Mouse (Mus musculus): ENCODE data around the gene Nr1d1. TPM values are rescaled to one million over a fixed set of nuclear protein-coding genes. Genes with fewer than 3 reads are reported as not detected.

Gene Nr1d1
- polyA plus RNA-seq, 2 experiments: 1.4 to 1.8 TPM

DNA sequence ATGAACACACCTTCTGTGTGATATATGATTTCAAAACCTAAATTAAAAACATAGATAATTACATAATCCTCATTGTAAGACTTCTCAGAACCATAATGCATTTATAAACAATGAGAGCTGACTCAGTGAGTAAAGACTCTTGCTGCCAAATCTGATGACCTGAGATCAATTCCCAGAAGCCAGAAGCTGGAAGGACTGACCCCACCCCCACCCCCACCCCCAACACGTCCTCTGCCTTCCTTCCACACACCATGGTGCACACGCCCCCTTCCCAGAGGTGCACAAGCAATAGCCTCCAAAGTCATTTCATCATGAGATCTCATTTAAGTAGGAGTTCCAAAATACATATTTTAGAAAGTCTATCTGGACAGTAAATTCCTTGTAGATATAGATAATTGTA lies 54.4 kb downstream of the Nr1d1 start:
- H3K9ac ChIP-seq (ENCODE audit: low read depth, low read length, severe bottlenecking): no peak overlapping the region
- DNase-seq (ENCODE audit: low spot score): no peak
- H3K4me1 ChIP-seq (ENCODE audit: control insufficient read depth, insufficient read depth, low read length): peaks cover 3% of the 10 kb centered on the region; the same call in 1 of the 2 replicates
- no peaks in the 10 kb centered on the region for H3K9me3 ChIP-seq (ENCODE audit: control insufficient read depth, low read length)
- peaks cover 38% of the 10 kb centered on the region for H3K36me3 ChIP-seq (ENCODE audit: control insufficient read depth, insufficient read depth, low read length)
- 80% methylated on average over 2 of the region's 2 CpGs for WGBS
- no peak for TF ChIP-seq POLR2A (IDR thresholded peaks at IDR 0.05; ENCODE audit: borderline replicate concordance, extremely low read depth, insufficient read depth, insufficient read length)
- H3K27ac ChIP-seq (replicated peaks; ENCODE audit: low read depth, low read length): no peak overlapping the region
- ATAC-seq (ENCODE audit: low FRiP score, low read depth): no peak
- no peak overlapping the region for H3K4me2 ChIP-seq (replicated peaks; ENCODE audit: low read depth, low read length, severe bottlenecking)
- H3K4me3 ChIP-seq (replicated peaks; ENCODE audit: low read length): no peak overlapping the region
- H3K27me3 ChIP-seq (ENCODE audit: control insufficient read depth, insufficient read depth, low read length): no peaks in the 10 kb centered on the region

Other genes with a start within 250 kb of the Nr1d1 start
- gene Ikzf3, start 229.3 kb downstream of the Nr1d1 start, polyA plus RNA-seq (2012; rRNA removed): 0.45 and 0.46 TPM in 2 replicates
- gene Ikzf3, start 229.3 kb downstream of the Nr1d1 start, polyA plus RNA-seq (2014; fragmentation: Nextera tagmentation; extraction: Ambion mirVana): 0.23 and 0.61 TPM in 2 replicates
- 0.43 TPM in 1 of 2 replicates, not detected in the other for gene Zpbp2, start 224.2 kb downstream of the Nr1d1 start, polyA plus RNA-seq (2012; rRNA removed)
- gene Zpbp2, start 224.2 kb downstream of the Nr1d1 start, polyA plus RNA-seq (2014; fragmentation: Nextera tagmentation; extraction: Ambion mirVana): 0.21 TPM in 1 of 2 replicates, not detected in the other
- gene Ormdl3, start 188.0 kb downstream of the Nr1d1 start, polyA plus RNA-seq (2012; rRNA removed): 76.8 and 86.6 TPM in 2 replicates
- 12.9 and 13.7 TPM in 2 replicates for gene Ormdl3, start 188.0 kb downstream of the Nr1d1 start, polyA plus RNA-seq (2014; fragmentation: Nextera tagmentation; extraction: Ambion mirVana)
- not detected in 2 replicates for gene Lrrc3c, start 177.0 kb downstream of the Nr1d1 start, polyA plus RNA-seq (2012; rRNA removed)
- gene Lrrc3c, start 177.0 kb downstream of the Nr1d1 start, polyA plus RNA-seq (2014; fragmentation: Nextera tagmentation; extraction: Ambion mirVana): not detected in 2 replicates
- gene Gm12355, start 149.7 kb downstream of the Nr1d1 start, polyA plus RNA-seq (2012; rRNA removed): 0.12 and 0.31 TPM in 2 replicates
- 0.69 and 1.3 TPM in 2 replicates for gene Gm12355, start 149.7 kb downstream of the Nr1d1 start, polyA plus RNA-seq (2014; fragmentation: Nextera tagmentation; extraction: Ambion mirVana)
- not detected in 2 replicates for gene Gsdma3, start 149.0 kb downstream of the Nr1d1 start, polyA plus RNA-seq (2012; rRNA removed)
- gene Gsdma3, start 149.0 kb downstream of the Nr1d1 start, polyA plus RNA-seq (2014; fragmentation: Nextera tagmentation; extraction: Ambion mirVana): not detected in 2 replicates
- gene Gsdma2, start 128.6 kb downstream of the Nr1d1 start, polyA plus RNA-seq (2012; rRNA removed): not detected in 2 replicates
- not detected in 2 replicates for gene Gsdma2, start 128.6 kb downstream of the Nr1d1 start, polyA plus RNA-seq (2014; fragmentation: Nextera tagmentation; extraction: Ambion mirVana)
- gene Gsdma, start 111.0 kb downstream of the Nr1d1 start, polyA plus RNA-seq (2012; rRNA removed): 0.14 and 0.16 TPM in 2 replicates
- gene Gsdma, start 111.0 kb downstream of the Nr1d1 start, polyA plus RNA-seq (2014; fragmentation: Nextera tagmentation; extraction: Ambion mirVana): 0.47 and 0.55 TPM in 2 replicates
- 208 and 228 TPM in 2 replicates for gene Psmd3, start 92.8 kb downstream of the Nr1d1 start, polyA plus RNA-seq (2012; rRNA removed)
- 141 and 145 TPM in 2 replicates for gene Psmd3, start 92.8 kb downstream of the Nr1d1 start, polyA plus RNA-seq (2014; fragmentation: Nextera tagmentation; extraction: Ambion mirVana)
- 0.11 TPM in 1 of 2 replicates, not detected in the other for gene Csf3, start 74.1 kb downstream of the Nr1d1 start, polyA plus RNA-seq (2012; rRNA removed)
- gene Csf3, start 74.1 kb downstream of the Nr1d1 start, polyA plus RNA-seq (2014; fragmentation: Nextera tagmentation; extraction: Ambion mirVana): not detected in 2 replicates
- 83.4 and 104 TPM in 2 replicates for gene Med24, start 45.9 kb downstream of the Nr1d1 start, polyA plus RNA-seq (2012; rRNA removed)
- gene Med24, start 45.9 kb downstream of the Nr1d1 start, polyA plus RNA-seq (2014; fragmentation: Nextera tagmentation; extraction: Ambion mirVana): 43.9 and 48.3 TPM in 2 replicates
- 149 and 157 TPM in 2 replicates for gene Thra, start 34.7 kb downstream of the Nr1d1 start, polyA plus RNA-seq (2012; rRNA removed)
- gene Thra, start 34.7 kb downstream of the Nr1d1 start, polyA plus RNA-seq (2014; fragmentation: Nextera tagmentation; extraction: Ambion mirVana): 55.9 and 63.2 TPM in 2 replicates
- 76.9 and 81.1 TPM in 2 replicates for gene Msl1, start 20.2 kb upstream of the Nr1d1 start, polyA plus RNA-seq (2012; rRNA removed)
- gene Msl1, start 20.2 kb upstream of the Nr1d1 start, polyA plus RNA-seq (2014; fragmentation: Nextera tagmentation; extraction: Ambion mirVana): 19.8 and 23.5 TPM in 2 replicates
- gene Casc3, start 29.6 kb upstream of the Nr1d1 start, polyA plus RNA-seq (2012; rRNA removed): 52.4 and 56.8 TPM in 2 replicates
- gene Casc3, start 29.6 kb upstream of the Nr1d1 start, polyA plus RNA-seq (2014; fragmentation: Nextera tagmentation; extraction: Ambion mirVana): 34.1 and 40.4 TPM in 2 replicates
- 31.4 and 41.8 TPM in 2 replicates for gene Rapgefl1, start 61.5 kb upstream of the Nr1d1 start, polyA plus RNA-seq (2012; rRNA removed)
- 8.8 and 8.9 TPM in 2 replicates for gene Rapgefl1, start 61.5 kb upstream of the Nr1d1 start, polyA plus RNA-seq (2014; fragmentation: Nextera tagmentation; extraction: Ambion mirVana)
- 10.5 and 11.4 TPM in 2 replicates for gene Wipf2, start 88.3 kb upstream of the Nr1d1 start, polyA plus RNA-seq (2012; rRNA removed)
- 4.7 and 4.9 TPM in 2 replicates for gene Wipf2, start 88.3 kb upstream of the Nr1d1 start, polyA plus RNA-seq (2014; fragmentation: Nextera tagmentation; extraction: Ambion mirVana)
- 13.1 and 15.6 TPM in 2 replicates for gene Cdc6, start 132.5 kb upstream of the Nr1d1 start, polyA plus RNA-seq (2012; rRNA removed)
- 25.2 and 25.8 TPM in 2 replicates for gene Cdc6, start 132.5 kb upstream of the Nr1d1 start, polyA plus RNA-seq (2014; fragmentation: Nextera tagmentation; extraction: Ambion mirVana)
- 39.8 and 57.0 TPM in 2 replicates for gene Rara, start 152.5 kb upstream of the Nr1d1 start, polyA plus RNA-seq (2012; rRNA removed)
- gene Rara, start 152.5 kb upstream of the Nr1d1 start, polyA plus RNA-seq (2014; fragmentation: Nextera tagmentation; extraction: Ambion mirVana): 52.4 and 58.3 TPM in 2 replicates
- 1.3 and 2.2 TPM in 2 replicates for gene Gjd3, start 207.7 kb upstream of the Nr1d1 start, polyA plus RNA-seq (2012; rRNA removed)
- gene Gjd3, start 207.7 kb upstream of the Nr1d1 start, polyA plus RNA-seq (2014; fragmentation: Nextera tagmentation; extraction: Ambion mirVana): 0.41 and 0.45 TPM in 2 replicates
- gene Top2a, start 248.9 kb upstream of the Nr1d1 start, polyA plus RNA-seq (2012; rRNA removed): 98.2 and 134 TPM in 2 replicates
- gene Top2a, start 248.9 kb upstream of the Nr1d1 start, polyA plus RNA-seq (2014; fragmentation: Nextera tagmentation; extraction: Ambion mirVana): 205 and 209 TPM in 2 replicates

All from limb, embryonic 14.5 days (tissue).